Mouse (Mus musculus) small intestine, adult 2 months (tissue): ENCODE measurements at regions not wholly inside any gene's neighbourhood (a gene's known extent, or its start where the extent isn't known, plus 50 kb on each side); places are given as distances from the start of the nearest gene placed in this dataset.

Experiments
- H3K27ac ChIP-seq: fragments of 200-500 bp; 2 replicates; pipeline ENCODE4 v1.5.1; 2012; ENCODE audit warnings: low read depth, low read length, control low read depth, inconsistent platforms; ENCODE audit not compliant: insufficient read depth
- H3K27me3 ChIP-seq: fragments of 200-500 bp; 2 replicates; pipeline ENCODE4 v1.6.1; 2012; ENCODE audit warnings: mild to moderate bottlenecking, moderate library complexity, low read length, inconsistent platforms; ENCODE audit not compliant: control insufficient read depth, insufficient read depth
- H3K36me3 ChIP-seq: fragments of 200-500 bp; 2 replicates; pipeline ENCODE4 v1.6.1; 2012; ENCODE audit warnings: mild to moderate bottlenecking, low read length, control low read depth, inconsistent platforms; ENCODE audit not compliant: control insufficient read depth, insufficient read depth
- H3K4me1 ChIP-seq: fragments of 200-500 bp; 2 replicates; pipeline ENCODE4 v1.6.1; 2012; ENCODE audit warnings: low read length, inconsistent platforms, mixed read lengths; ENCODE audit not compliant: control insufficient read depth, insufficient read depth, insufficient read length
- H3K4me3 ChIP-seq: fragments of 200-500 bp; 2 replicates; pipeline ENCODE4 v1.5.1; 2012; ENCODE audit warnings: low read depth, mild to moderate bottlenecking, control low read depth, inconsistent platforms, low read length, moderate library complexity
- CTCF ChIP-seq: fragments of 200-500 bp; IDR thresholded peaks from 2 replicates; pipeline ENCODE4 v1.5.1; 2012; ENCODE audit warnings: low read depth, mild to moderate bottlenecking, control low read depth, inconsistent platforms, low read length, moderate library complexity, mixed read lengths; ENCODE audit not compliant: insufficient replicate concordance, insufficient read length; ENCODE audit errors: extremely low read depth
- POLR2A ChIP-seq: fragments of 200-500 bp; IDR thresholded peaks from 2 replicates; pipeline ENCODE4 v1.6.1; 2012; ENCODE audit warnings: low read depth, mild to moderate bottlenecking, control low read depth, inconsistent platforms, low read length, moderate library complexity
- WGBS: fragments of 180-500 bp; shearing (Covaris S2); methylation state at CpG from one replicate; pipeline ENCODE4 v1.1.7; 2018; 5-methylcytosine and 5-hydroxymethylcytosine counted together

GRCm38 (mm10) chr5:119246824-119247223 lies 423.6 kb upstream of the Tbx3 start:
- Histone ChIP-seq H3K36me3 (no peaks in the 10 kb centered on the region), H3K4me3 (no peak overlapping the region), H3K27me3 (no peaks in the 10 kb centered on the region), H3K27ac (no peak overlapping the region), H3K4me1 (no peaks in the 10 kb centered on the region)
- WGBS: 73% methylated on average over 10 of the region's 10 CpGs
- TF ChIP-seq CTCF (no peak), POLR2A (no peak)

GRCm38 (mm10) chr5:119248626-119249025 lies 421.8 kb upstream of the Tbx3 start:
- no peak overlapping the region for H3K4me3 ChIP-seq
- H3K27me3 ChIP-seq: no peaks in the 10 kb centered on the region
- no peaks in the 10 kb centered on the region for H3K36me3 ChIP-seq
- TF ChIP-seq CTCF: no peak
- no peak for TF ChIP-seq POLR2A
- WGBS: 58% methylated on average over 6 of the region's 6 CpGs
- H3K4me1 ChIP-seq: no peaks in the 10 kb centered on the region
- no peak overlapping the region for H3K27ac ChIP-seq

- TF ChIP-seq POLR2A (no peak), CTCF (no peak)
- 73% methylated on average over 6 of the region's 6 CpGs for WGBS
- Histone ChIP-seq H3K27ac (no peak overlapping the region), H3K4me3 (no peak overlapping the region), H3K36me3 (no peaks in the 10 kb centered on the region), H3K27me3 (no peaks in the 10 kb centered on the region), H3K4me1 (no peaks in the 10 kb centered on the region)
These were observed 421.2 kb upstream of the Tbx3 start for GRCm38 (mm10) chr5:119249124-119249718.

GRCm38 (mm10) chr5:119251311-119252047 lies 419.0 kb upstream of the Tbx3 start:
- Histone ChIP-seq H3K4me3 (no peak overlapping the region), H3K27me3 (no peaks in the 10 kb centered on the region), H3K36me3 (no peaks in the 10 kb centered on the region), H3K27ac (no peak overlapping the region), H3K4me1 (no peaks in the 10 kb centered on the region)
- TF ChIP-seq POLR2A: no peak
- no peak for TF ChIP-seq CTCF
- whole genome bisulfite sequencing: 69% methylated on average over 9 of the region's 9 CpGs

- 80% methylated on average over 21 of the region's 21 CpGs for WGBS
- Histone ChIP-seq H3K27me3 (no peaks in the 10 kb centered on the region), H3K36me3 (no peaks in the 10 kb centered on the region), H3K4me1 (no peaks in the 10 kb centered on the region), H3K27ac (no peak overlapping the region), H3K4me3 (no peak overlapping the region)
- TF ChIP-seq CTCF (no peak), POLR2A (no peak)
These were observed 412.9 kb upstream of the Tbx3 start for GRCm38 (mm10) chr5:119257374-119258120.

- Histone ChIP-seq H3K36me3 (no peaks in the 10 kb centered on the region), H3K27ac (no peak overlapping the region), H3K27me3 (no peaks in the 10 kb centered on the region), H3K4me3 (no peak overlapping the region), H3K4me1 (no peaks in the 10 kb centered on the region)
- 22% methylated on average over 5 of the region's 5 CpGs for WGBS
- TF ChIP-seq POLR2A (no peak), CTCF (no peak)
These were observed 411.6 kb upstream of the Tbx3 start for GRCm38 (mm10) chr5:119258831-119259230.
